Mouse (Mus musculus) brain, embryonic 14.5 days (tissue): ENCODE measurements around the gene Rhob.

ENCODE experiments used
- CTCF ChIP-seq: fragments of 200-500 bp; IDR thresholded peaks from 2 replicates; pipeline ENCODE4 v1.5.1; 2012; ENCODE audit warnings: inconsistent platforms, mild to moderate bottlenecking, moderate library complexity, borderline replicate concordance; ENCODE audit not compliant: insufficient read depth, insufficient read length; ENCODE audit errors: extremely low read depth
- POLR2A ChIP-seq: fragments of 200-500 bp; IDR thresholded peaks from 2 replicates; pipeline ENCODE4 v1.6.1; 2012; ENCODE audit warnings: mild to moderate bottlenecking, inconsistent platforms, borderline replicate concordance; ENCODE audit not compliant: poor library complexity, insufficient read depth, insufficient read length, severe bottlenecking; ENCODE audit errors: extremely low read depth

- TF ChIP-seq POLR2A = no peak
- TF ChIP-seq CTCF = no peak
These were observed 44.8 kb downstream of the Rhob start for GRCm38 (mm10) chr12:8455046-8455445.
